Mouse (Mus musculus) gastrocnemius, adult 2 months (tissue): ENCODE results near the gene Zfp428. TPM values are rescaled to one million over a fixed set of nuclear protein-coding genes. Genes with fewer than 3 reads are reported as not detected.

ENCODE experiments used
- DNase-seq: peaks from one replicate; pipeline ENCODE4 v3.0.0; 2022
- H3K27ac ChIP-seq: fragments of 200-600 bp; 2 replicates; pipeline ENCODE4 v1.8.1; 2022; ENCODE audit warnings: mild to moderate bottlenecking
- H3K4me3 ChIP-seq: fragments of 200-600 bp; 2 replicates; pipeline ENCODE4 v1.8.1; 2022; ENCODE audit warnings: mild to moderate bottlenecking, moderate library complexity
- CTCF ChIP-seq: fragments of 200-600 bp; IDR thresholded peaks from 2 replicates; pipeline ENCODE4 v1.8.1; 2022; ENCODE audit warnings: antibody characterized with exemption, mild to moderate bottlenecking, moderate library complexity
- intact Hi-C: fragments of 180-260 bp; cut with DNase I; formaldehyde crosslinking; loops from one replicate; pipeline ENCODE4 v1.15.1; 2025
- total RNA-seq, 2 experiments: library from RNA; stranded (reverse); gene quantifications; 2 replicates each; pipeline ENCODE4 v1.2.3; 2021

Gene Zfp428
- total RNA-seq, 2 experiments from 2014 or later = 3.5 to 6.5 TPM

DNA sequence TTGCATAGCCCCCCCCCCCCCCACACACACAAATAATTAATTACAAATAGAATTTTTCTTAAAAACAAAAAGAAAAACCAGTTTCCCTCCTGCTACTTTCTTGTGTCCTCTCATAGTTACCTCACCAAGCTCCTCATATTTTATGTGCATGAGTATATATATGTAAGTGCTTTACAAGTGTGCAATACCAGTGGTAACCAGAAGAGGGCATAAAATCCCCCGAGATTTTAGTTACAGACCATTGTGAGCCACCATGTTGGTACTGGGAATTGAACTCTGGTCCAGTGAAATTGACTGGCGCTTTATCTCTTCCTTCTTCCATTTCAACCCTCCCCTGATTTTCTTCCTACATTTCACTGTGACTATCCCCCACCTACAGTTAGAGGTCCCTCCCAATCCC is 37.7 kb downstream of the Zfp428 start:
- intact Hi-C loops = no loop called here
- no peak for DNase-seq
- Histone ChIP-seq H3K4me3 (no peak overlapping the region), H3K27ac (no peak overlapping the region)
- peak; percentile 30; the same call in 1 of the 2 replicates for TF ChIP-seq CTCF

DNA sequence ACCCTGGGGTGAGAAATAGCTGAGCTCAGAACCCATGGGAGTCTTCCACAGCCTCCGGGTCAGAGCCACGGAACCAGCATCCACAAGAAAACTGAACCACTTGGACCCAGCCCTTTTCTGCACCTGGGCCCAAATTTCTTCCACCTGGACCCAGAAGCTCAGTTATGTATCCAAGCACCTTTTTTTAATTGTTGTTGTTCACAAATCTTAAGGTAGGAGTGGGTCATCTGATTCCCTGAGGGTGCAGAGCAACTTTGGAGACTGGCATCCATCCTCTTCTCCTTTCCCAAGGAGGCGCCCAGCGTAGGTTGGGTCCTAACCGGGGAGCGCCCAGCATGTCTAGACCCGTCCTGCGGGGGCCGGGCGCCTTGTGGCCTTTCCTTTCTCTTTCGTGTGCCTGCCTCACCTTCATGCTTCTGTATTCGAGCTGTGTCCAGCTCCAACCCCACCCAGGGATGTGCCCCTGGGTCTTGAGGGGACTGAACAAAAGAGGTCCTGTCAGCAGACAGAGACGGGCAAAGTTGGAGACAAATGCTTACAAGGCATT is 39.3 kb downstream of the Zfp428 start, which contains the start of the genes Pinlyp and Xrcc1:
Pinlyp (minus strand) TSS at position 51 of the 547 bp plus-strand sequence.
Xrcc1 (plus strand) TSS at position 222 of the 547 bp plus-strand sequence.
- intact Hi-C loops = loop anchor here (5.0 kb wide), 1 partner anchor 64 kb away; the partner anchor contains the start of gene Cadm4
- no peak for DNase-seq
- H3K27ac ChIP-seq = peak within 1 kb of the TSS; percentile 91
- no peak for TF ChIP-seq CTCF
- H3K4me3 ChIP-seq = peak within 1 kb of the TSS; percentile 89

DNA sequence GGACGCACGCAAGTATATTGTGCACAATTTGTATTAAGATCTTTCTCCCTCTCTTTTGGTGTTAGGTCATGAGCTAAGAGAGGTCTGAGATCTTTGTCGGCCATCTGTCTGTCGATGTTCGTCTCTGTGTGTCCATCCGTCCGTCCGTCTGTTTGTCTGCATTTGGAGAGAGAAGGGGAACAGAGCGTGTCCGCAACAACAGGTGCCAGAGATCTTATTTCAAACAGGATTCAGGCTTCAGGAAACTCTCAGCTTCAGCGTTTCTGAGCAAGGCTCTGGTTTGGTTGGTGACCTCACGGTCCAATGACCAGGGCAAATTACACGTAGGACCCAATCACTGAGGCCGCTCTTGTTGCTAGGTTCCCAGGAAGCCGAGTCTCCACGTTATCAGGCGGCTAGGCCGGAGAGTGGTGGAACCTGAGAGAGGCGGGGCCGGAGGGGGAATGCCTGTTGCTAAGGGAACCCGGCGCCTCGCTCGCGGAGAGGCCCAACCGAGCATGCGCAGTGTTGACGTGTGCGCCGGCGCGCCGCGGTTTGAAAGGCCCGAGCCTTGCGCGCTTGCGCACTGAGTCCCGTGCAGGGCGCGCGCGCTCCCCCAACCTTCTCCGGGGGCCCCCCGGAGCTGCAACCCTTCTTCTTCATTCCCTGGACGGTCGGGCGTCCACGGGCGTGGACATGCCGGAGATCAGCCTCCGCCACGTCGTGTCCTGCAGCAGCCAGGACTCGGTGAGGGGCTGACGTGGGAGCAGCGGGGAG is 40.0 kb downstream of the Zfp428 start:
- intact Hi-C loops = loop anchor here (1.0 to 5.0 kb wide), 2 partner anchors 17 to 65 kb away; partner anchors contain the start of genes Cadm4 and Irgq

DNA sequence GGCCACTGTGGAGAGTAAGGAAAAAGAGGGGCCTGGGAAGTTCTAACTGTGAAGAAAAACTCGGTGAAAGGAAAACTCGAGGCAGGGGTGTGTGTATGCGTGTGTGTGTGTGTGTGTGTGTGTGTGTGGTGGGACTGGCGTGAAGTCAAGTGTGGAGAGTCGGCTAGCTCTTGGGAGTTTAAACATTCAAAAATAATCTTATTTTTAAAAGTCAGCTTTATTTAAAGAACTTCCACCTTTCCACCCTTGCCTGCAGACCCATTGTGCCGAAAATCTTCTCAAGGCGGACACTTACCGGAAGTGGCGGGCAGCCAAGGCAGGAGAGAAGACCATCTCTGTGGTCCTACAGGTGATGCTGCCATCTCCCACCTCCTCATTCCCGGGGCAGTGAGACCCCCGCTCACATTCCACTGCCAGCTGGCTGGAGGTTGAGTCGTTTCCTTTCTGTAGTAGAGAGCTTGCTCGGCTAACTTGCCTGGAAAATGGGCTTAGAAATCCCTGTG is 40.8 kb downstream of the Zfp428 start:
- intact Hi-C loops = loop anchor here (1.0 to 5.0 kb wide), 2 partner anchors 17 to 65 kb away; partner anchors contain the start of genes Cadm4 and Irgq
- H3K4me3 ChIP-seq = peak overlapping the region; percentile 89
- H3K27ac ChIP-seq = peak overlapping the region; percentile 91
- DNase-seq = no peak
- no peak for TF ChIP-seq CTCF

More for the DNA sequence above, 40.0 kb downstream of the Zfp428 start:
- TF ChIP-seq CTCF = 0 out of 2 replicates have a peak, but pooled peaks have one; percentile 1
- Histone ChIP-seq H3K27ac (peak overlapping the region; percentile 91), H3K4me3 (peak overlapping the region; percentile 89)
- DNase-seq = peak; percentile 100

DNA sequence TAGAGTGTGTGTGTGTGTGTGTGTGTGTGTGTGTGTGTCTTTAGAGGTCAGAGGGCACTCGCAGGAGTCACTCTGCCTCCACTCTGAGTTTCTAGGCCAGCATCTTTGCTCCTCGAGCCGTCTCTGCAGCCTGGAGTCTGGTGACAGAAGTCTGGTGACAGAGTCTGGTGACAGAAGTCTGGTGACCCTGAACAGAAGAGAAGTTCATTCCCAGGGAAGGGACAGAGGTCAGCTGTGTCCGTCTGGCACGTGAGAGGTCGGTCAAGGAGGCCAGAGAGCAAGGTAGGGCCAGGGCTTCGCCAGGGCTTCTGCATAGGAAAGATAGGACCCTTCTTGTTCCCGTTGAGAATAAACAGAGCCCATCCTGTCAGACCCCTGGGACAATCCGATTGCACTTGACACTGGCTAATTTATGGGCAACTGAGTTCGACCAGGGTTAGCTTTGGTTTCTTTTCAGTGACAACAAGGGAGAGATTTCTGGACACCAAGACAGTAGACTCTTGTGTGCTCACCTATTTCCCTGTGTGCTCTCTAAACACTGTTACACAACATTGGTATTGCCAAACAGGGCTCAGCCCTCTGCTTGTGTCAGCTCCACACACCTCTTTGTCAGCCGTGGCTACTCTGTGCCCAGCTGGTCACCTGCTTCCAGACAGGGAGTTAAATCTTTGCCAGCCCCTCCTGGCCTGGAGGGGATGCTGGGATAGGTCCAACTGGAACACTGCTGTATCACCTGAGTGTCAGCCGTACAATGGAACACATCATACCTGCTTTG is 45.4 kb downstream of the Zfp428 start:
- intact Hi-C loops = no loop called here
- DNase-seq = no peak
- no peak for TF ChIP-seq CTCF
- Histone ChIP-seq H3K27ac (no peak overlapping the region), H3K4me3 (no peak overlapping the region)

DNA sequence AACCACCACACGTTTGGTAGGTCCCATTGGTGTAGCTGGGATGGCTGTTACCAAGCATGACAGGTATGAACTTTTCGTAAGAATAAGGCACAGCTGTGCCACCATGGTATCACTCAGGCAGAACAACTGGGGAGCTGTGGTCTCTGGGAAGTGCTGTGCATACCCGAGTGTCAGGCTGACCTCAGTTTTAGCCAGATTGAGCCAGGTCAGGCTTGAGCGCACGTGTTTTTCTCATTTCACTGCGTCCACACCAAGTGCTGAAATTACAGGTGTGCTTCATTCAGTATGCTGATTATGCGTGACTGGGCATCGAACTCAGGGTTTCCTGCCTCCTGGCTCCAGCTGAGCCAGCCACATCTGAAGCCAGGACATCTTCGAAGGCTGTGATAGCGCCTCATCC is 49.0 kb downstream of the Zfp428 start:
- Histone ChIP-seq H3K27ac (no peak overlapping the region), H3K4me3 (no peak overlapping the region)
- no peak for TF ChIP-seq CTCF
- no peak for DNase-seq
- intact Hi-C loops = no loop called here

DNA sequence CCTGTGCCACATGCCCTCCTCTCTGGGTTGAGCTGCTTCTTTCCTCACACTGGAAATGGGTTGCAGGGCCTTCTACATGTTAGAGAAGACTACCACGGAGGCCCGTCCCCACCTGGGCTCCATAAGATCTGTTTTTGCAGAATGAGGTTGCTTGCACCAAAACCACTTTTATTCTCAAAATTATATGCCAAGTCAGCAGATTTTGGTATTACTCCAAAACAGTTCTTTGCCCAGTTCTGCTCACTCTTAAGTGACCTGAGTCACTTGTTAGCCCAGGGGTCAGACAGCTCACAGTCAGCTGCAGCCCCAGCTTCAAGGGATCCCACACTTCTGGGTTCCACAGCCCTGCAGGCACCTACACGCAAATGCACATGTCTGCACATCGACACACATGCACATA is 54.6 kb downstream of the Zfp428 start:
- no peak for DNase-seq
- no peak overlapping the region for H3K27ac ChIP-seq
- no peak overlapping the region for H3K4me3 ChIP-seq
- TF ChIP-seq CTCF = no peak
- intact Hi-C loops = loop anchor here (5.0 kb wide), 1 partner anchor 89 kb away; no protein-coding TSS in a partner anchor

DNA sequence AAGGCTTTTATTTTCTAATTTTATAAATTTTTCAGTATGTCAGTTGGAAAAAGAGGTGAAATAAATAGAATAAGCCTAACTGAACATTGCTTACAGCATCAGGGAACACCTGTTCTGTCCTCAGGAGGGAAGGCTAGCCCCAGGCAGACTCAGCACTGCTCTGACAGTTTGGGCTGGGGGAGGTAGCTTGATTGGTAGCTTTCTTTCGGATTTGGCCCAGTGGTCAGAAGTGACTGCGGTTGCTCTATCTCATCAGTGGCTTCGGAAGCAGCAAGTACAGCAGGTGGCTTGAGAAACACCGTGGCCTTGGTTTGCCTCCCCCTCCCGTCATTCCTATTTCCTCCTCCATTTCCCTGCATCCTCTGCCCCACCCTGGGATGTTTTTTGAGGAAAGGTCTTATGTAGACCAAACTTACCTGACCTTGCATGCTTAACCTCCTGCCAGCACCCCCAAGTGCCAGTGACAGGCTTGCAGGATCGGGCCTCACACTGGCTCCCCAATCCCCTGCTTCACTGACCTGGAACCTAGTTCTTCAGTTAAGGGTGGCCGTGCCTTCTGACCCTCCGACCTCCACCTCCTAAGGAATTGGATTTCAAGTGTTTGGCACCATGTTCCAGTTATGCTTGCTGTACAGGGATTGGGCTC is 56.5 kb downstream of the Zfp428 start:
- DNase-seq = no peak
- Histone ChIP-seq H3K4me3 (no peak overlapping the region), H3K27ac (no peak overlapping the region)
- no peak for TF ChIP-seq CTCF
- intact Hi-C loops = loop anchor here (5.0 kb wide), 1 partner anchor 91 kb away; no protein-coding TSS in a partner anchor

DNA sequence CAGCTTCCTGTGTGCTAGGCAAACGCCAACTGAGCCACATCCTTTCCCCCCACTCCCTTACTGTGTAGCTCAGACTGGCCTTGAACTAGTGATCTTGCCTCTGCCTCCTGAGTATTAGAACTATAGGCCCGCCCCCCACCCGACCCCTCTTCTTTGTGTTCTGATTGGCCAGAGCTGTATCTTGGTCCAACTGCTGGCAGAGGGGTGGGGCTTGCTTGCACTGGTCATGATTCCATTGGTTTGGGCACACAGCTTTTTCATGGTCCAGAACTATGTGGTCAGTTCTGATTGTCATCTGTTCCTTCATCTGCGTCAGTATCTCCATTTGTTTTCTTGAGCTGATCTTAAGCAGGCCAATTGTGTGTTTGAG is 57.0 kb downstream of the Zfp428 start:
- intact Hi-C loops = loop anchor here (2.0 to 5.0 kb wide), 2 partner anchors 31 to 92 kb away; no protein-coding TSS in a partner anchor
- no peak overlapping the region for H3K27ac ChIP-seq
- DNase-seq = no peak
- H3K4me3 ChIP-seq = no peak overlapping the region
- no peak for TF ChIP-seq CTCF

DNA sequence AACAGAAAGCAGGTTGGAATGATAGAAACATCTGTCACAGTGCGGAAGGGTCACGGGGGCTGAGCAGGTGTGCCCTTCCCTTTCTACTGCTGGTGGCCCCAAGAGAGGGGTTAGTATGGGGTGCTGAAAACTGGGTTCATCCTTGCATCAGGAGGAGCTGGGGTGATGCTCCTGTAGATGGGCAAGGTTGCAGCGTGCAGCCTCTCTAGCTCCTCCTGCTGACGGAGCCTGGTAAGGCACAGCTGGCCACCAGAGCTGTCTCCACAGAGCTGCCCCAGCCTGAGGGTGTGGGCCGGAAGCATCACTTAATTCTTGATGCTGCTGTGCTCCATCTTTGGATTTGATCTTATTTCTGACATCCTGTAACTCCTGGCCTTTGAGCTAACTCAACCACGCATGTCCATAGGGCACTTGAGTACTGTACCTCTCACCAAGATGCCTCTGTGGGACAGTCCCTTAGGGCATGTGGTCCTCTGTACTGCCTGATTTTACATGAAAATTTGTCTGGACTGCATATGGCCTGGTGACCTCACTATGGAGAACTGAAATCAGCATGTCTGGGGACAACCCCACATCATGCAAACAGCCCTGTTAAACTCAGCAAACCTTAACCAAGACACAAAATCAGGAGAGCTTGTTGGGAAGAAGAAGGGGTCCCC is 57.9 kb downstream of the Zfp428 start:
- Histone ChIP-seq H3K27ac (no peak overlapping the region), H3K4me3 (no peak overlapping the region)
- peak; percentile 76 for DNase-seq
- intact Hi-C loops = loop anchor here (2.0 to 5.0 kb wide), 2 partner anchors 32 to 92 kb away; no protein-coding TSS in a partner anchor
- peak; percentile 90 for TF ChIP-seq CTCF

Other genes with a start within 250 kb of the Zfp428 start
- gene Zfp93, start 236.6 kb upstream of the Zfp428 start, total RNA-seq = 1 to 10 TPM; 4.3 to 5.9 TPM
- gene Zfp61, start 205.8 kb upstream of the Zfp428 start, total RNA-seq = 1 to 10 TPM; 2.6 to 4.1 TPM
- 1 to 10 TPM; 2.4 to 2.5 TPM for gene Zfp94, start 190.3 kb upstream of the Zfp428 start, total RNA-seq
- gene Tescl, start 173.1 kb upstream of the Zfp428 start, total RNA-seq = not detected
- gene Lypd5, start 157.8 kb upstream of the Zfp428 start, total RNA-seq = not detected
- gene Kcnn4, start 136.7 kb upstream of the Zfp428 start, total RNA-seq = under 1 TPM; 0.25 to 0.64 TPM
- gene Smg9, start 107.4 kb upstream of the Zfp428 start, total RNA-seq = 10 to 100 TPM in 1 of 2 experiments, 1 to 10 TPM in 1; 9.4 to 10.2 TPM
- gene Irgc1, start 54.7 kb upstream of the Zfp428 start, total RNA-seq = not detected
- gene Plaur, start 44.5 kb upstream of the Zfp428 start, total RNA-seq = 1 to 10 TPM in 1 of 2 experiments, under 1 TPM in 1; 0.89 to 1.3 TPM
- 1 to 10 TPM; 2.4 to 2.8 TPM for gene Cadm4, start 25.0 kb upstream of the Zfp428 start, total RNA-seq
- not detected for gene AC161166.1, start 5.4 kb downstream of the Zfp428 start, total RNA-seq
- 10 to 100 TPM; 11.5 to 16.1 TPM for gene Irgq, start 23.7 kb downstream of the Zfp428 start, total RNA-seq
- gene Pinlyp, start 39.1 kb downstream of the Zfp428 start, total RNA-seq = not detected
- 10 to 100 TPM; 18.3 to 18.5 TPM for gene Xrcc1, start 39.3 kb downstream of the Zfp428 start, total RNA-seq
- 10 to 100 TPM; 22.0 to 27.4 TPM for gene Ethe1, start 80.5 kb downstream of the Zfp428 start, total RNA-seq
- under 1 TPM in 1 of 2 experiments, not detected in 1; 0.17 TPM for gene Zfp575, start 80.6 kb downstream of the Zfp428 start, total RNA-seq
- gene Phldb3, start 103.8 kb downstream of the Zfp428 start, total RNA-seq = under 1 TPM; 0.54 to 0.59 TPM
- gene Lypd3, start 129.5 kb downstream of the Zfp428 start, total RNA-seq = not detected
- gene Tex101, start 169.7 kb downstream of the Zfp428 start, total RNA-seq = not detected
- gene BC049730, start 202.2 kb downstream of the Zfp428 start, total RNA-seq = not detected
- not detected for gene Gm4763, start 219.9 kb downstream of the Zfp428 start, total RNA-seq